Comparison of ENCODE assay signal across 15 mouse cellular contexts in the genomic region with DNA sequence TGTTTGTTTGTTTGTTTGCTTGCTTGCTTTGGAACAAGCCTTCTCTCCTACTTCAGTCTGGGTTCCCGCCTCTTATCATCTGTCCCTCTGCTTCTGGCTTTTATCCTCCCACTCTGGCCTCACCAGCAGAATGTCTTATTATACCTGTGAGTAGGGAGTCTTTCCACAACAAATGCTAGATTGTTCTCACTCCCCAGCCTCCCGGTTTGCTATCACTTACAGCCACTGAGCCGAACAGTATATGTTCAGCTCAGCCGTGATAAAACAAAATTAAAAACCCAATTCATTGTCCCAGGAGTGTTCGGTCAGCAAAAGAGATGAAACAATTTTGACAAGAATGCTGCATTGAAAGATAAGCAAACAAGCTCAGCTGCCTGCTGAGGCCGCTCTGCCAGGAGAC. TPM values are rescaled to one million over a fixed set of nuclear protein-coding genes. Genes with fewer than 3 reads are reported as not detected.
A peak's percentile ranks its signal among the peaks of the same experiment; 100 is the strongest.
DNase-seq lines count a peak whose midpoint lies in the region; ATAC-seq and TF ChIP-seq lines count a peak whose summit lies in the region.
"Had no signal": no experiment of that assay in that cellular context is flagged by ENCODE, and none has a peak within 500 bp of the region (broad histone marks: within the 10 kb centered on the region; RNA-seq: fewer than 3 reads in every experiment).

No protein-coding gene starts in this region.

- H3K4me1 ChIP-seq in erythroblast, embryonic 14.5 days (ENCODE audit: control insufficient read depth): peaks cover 79% of the 10 kb centered on the region
- H3K4me1 ChIP-seq in heart, postnatal 0 days (ENCODE audit: control insufficient read depth, insufficient read depth): peaks cover 22% of the 10 kb centered on the region; the same call in 1 of the 2 replicates
- H3K4me1 ChIP-seq in testis, adult 2 months (ENCODE audit: control insufficient read depth, insufficient read depth, low read length): peaks cover 7% of the 10 kb centered on the region; the same call in 1 of the 2 replicates
- H3K4me1 ChIP-seq in kidney, embryonic 15.5 days: peaks cover 3% of the 10 kb centered on the region; the same call in 1 of the 2 replicates
- H3K4me1 ChIP-seq: intestine, embryonic 15.5 days had no signal

- no peaks in the 10 kb centered on the region for H3K9me3 ChIP-seq in erythroblast, embryonic 14.5 days (ENCODE audit: control insufficient read depth, low read length)
- no peaks in the 10 kb centered on the region for H3K9me3 ChIP-seq in heart, postnatal 0 days (replicated peaks; ENCODE audit: control insufficient read depth, low read length)
- no peaks in the 10 kb centered on the region for H3K9me3 ChIP-seq in kidney, embryonic 15.5 days (replicated peaks)
- H3K9me3 ChIP-seq: intestine, embryonic 15.5 days; midbrain, embryonic 15.5 days had no signal

- 21% methylated on average over 6 of the region's 6 CpGs for WGBS in heart, postnatal 0 days
- 57% methylated on average over 6 of the region's 6 CpGs for WGBS in kidney, embryonic 15.5 days

- no peak overlapping the region for H3K4me2 ChIP-seq in heart, postnatal 0 days (ENCODE audit: low read depth, low read length)
- H3K4me2 ChIP-seq in kidney, embryonic 15.5 days: no peak overlapping the region
- H3K4me2 ChIP-seq: intestine, embryonic 15.5 days; midbrain, embryonic 15.5 days had no signal

- TF ChIP-seq POLR2A in testis, adult 2 months (IDR thresholded peaks at IDR 0.05; ENCODE audit: control insufficient read depth, low read depth, low read length): no peak

- intact Hi-C loops in heart, postnatal 10 days (cut with DNase I): loop anchor here (5.0 kb wide), 1 partner anchor 48 kb away; a partner anchor contains a TSS

- peak; percentile 17 for DNase-seq in heart, postnatal 0 days (ENCODE audit: low spot score)
- DNase-seq in heart, postnatal 10 days: no peak
- DNase-seq in testis, postnatal 10 days (ENCODE audit: low spot score): no peak
- DNase-seq in thymus, postnatal 10 days (ENCODE audit: low spot score in 2 of 2): no peak
- DNase-seq: adrenal gland, postnatal 14 days; heart, postnatal 4 days; kidney, postnatal 14 days; lung, adult 18-20 months; thymus, adult 2 months had no signal

- no peak overlapping the region for H3K27ac ChIP-seq in heart, postnatal 0 days (ENCODE audit: low read depth)
- peak overlapping the region; percentile 69; the same call in 1 of the 2 replicates for H3K27ac ChIP-seq in testis, adult 2 months (ENCODE audit: control insufficient read depth, insufficient read depth, low read depth, low read length)
- no peak overlapping the region for H3K27ac ChIP-seq in kidney, embryonic 15.5 days
- H3K27ac ChIP-seq: intestine, embryonic 15.5 days had no signal

- H3K4me3 ChIP-seq in erythroblast, embryonic 14.5 days (replicated peaks): peak overlapping the region; percentile 31
- H3K4me3 ChIP-seq in heart, postnatal 0 days (ENCODE audit: low read depth, low read length): no peak overlapping the region
- no peak overlapping the region for H3K4me3 ChIP-seq in testis, adult 2 months (ENCODE audit: control insufficient read depth, low read depth, low read length)
- no peak overlapping the region for H3K4me3 ChIP-seq in kidney, embryonic 15.5 days (replicated peaks)
- H3K4me3 ChIP-seq: intestine, embryonic 15.5 days; midbrain, embryonic 15.5 days had no signal

- no peak for ATAC-seq in erythroblast, adult 5-6 weeks (replicated peaks; ENCODE audit: low FRiP score, poor library complexity, severe bottlenecking)
- no peak for ATAC-seq in heart, postnatal 0 days (ENCODE audit: insufficient read depth, low read depth)
- ATAC-seq in kidney, embryonic 15.5 days (replicated peaks; ENCODE audit: low FRiP score): no peak
- ATAC-seq: intestine, embryonic 15.5 days; midbrain, embryonic 15.5 days had no signal

- no peaks in the 10 kb centered on the region for H3K27me3 ChIP-seq in erythroblast, embryonic 14.5 days (ENCODE audit: control insufficient read depth)
- H3K27me3 ChIP-seq in heart, postnatal 0 days (ENCODE audit: control insufficient read depth, insufficient read depth, low read length): no peaks in the 10 kb centered on the region
- no peaks in the 10 kb centered on the region for H3K27me3 ChIP-seq in testis, adult 2 months (ENCODE audit: control insufficient read depth, insufficient read depth, low read length)
- H3K27me3 ChIP-seq in kidney, embryonic 15.5 days: 0 out of 2 replicates have a peak, but pooled peaks cover 3% of the 10 kb centered on the region
- H3K27me3 ChIP-seq: intestine, embryonic 15.5 days; midbrain, embryonic 15.5 days had no signal

- TF ChIP-seq CTCF in heart, postnatal 0 days (IDR thresholded peaks at IDR 0.05; ENCODE audit: low read depth): no peak
- no peak for TF ChIP-seq CTCF in testis, adult 2 months (IDR thresholded peaks at IDR 0.05; ENCODE audit: control insufficient read depth, insufficient read depth, insufficient replicate concordance, low read depth, low read length)

- TF ChIP-seq EP300 in heart, postnatal 0 days (IDR thresholded peaks at IDR 0.05; ENCODE audit: low read depth): no peak

- no peaks in the 10 kb centered on the region for H3K36me3 ChIP-seq in erythroblast, embryonic 14.5 days (ENCODE audit: control insufficient read depth)
- H3K36me3 ChIP-seq in heart, postnatal 0 days (replicated peaks; ENCODE audit: control insufficient read depth, insufficient read depth, low read length): no peaks in the 10 kb centered on the region
- no peaks in the 10 kb centered on the region for H3K36me3 ChIP-seq in testis, adult 2 months (ENCODE audit: control insufficient read depth, insufficient read depth, low read length)
- no peaks in the 10 kb centered on the region for H3K36me3 ChIP-seq in kidney, embryonic 15.5 days
- H3K36me3 ChIP-seq: intestine, embryonic 15.5 days; midbrain, embryonic 15.5 days had no signal

- no peak overlapping the region for H3K9ac ChIP-seq in heart, postnatal 0 days (replicated peaks; ENCODE audit: low read depth, low read length)
- H3K9ac ChIP-seq in kidney, embryonic 15.5 days: no peak overlapping the region
- H3K9ac ChIP-seq: intestine, embryonic 15.5 days; midbrain, embryonic 15.5 days had no signal

RNA-seq across cellular contexts. Expression of a gene that starts 5.4 kb away (rescaled TPM):
- polyA plus RNA-seq in erythroblast, embryonic 14.5 days (2012): 0.02 and 0.10 TPM in 2 replicates
- 25.9 and 33.4 TPM in 2 replicates for total RNA-seq in erythroblast, adult 5-6 weeks (2015; ENCODE audit: low replicate concordance)
- 65.0 and 158 TPM in 2 replicates for total RNA-seq in erythroblast, adult 5-6 weeks (2017; ENCODE audit: low replicate concordance)
- total RNA-seq in heart, postnatal 0 days (2014; rRNA removed; ENCODE audit: low replicate concordance): 13.6 and 23.8 TPM in 2 replicates
- 11.8 and 17.3 TPM in 2 replicates for polyA plus RNA-seq in heart, postnatal 0 days (2015; fragmentation: Nextera tagmentation; extraction: Ambion mirVana)
- total RNA-seq in heart, postnatal 10 days (2021): 10 to 100 TPM; 31.8 to 36.0 TPM
- polyA plus RNA-seq in testis, adult 2 months (2012; rRNA removed): 8.6 and 11.1 TPM in 2 replicates
- polyA plus RNA-seq in kidney, embryonic 15.5 days (2015; fragmentation: Nextera tagmentation; extraction: Ambion mirVana): 7.0 and 9.0 TPM in 2 replicates

RNA-seq across cellular contexts. Expression of a gene that starts 47.0 kb away (rescaled TPM):
- 1.1 and 2.3 TPM in 2 replicates for polyA plus RNA-seq in erythroblast, embryonic 14.5 days (2012)
- total RNA-seq in erythroblast, adult 5-6 weeks (2015; ENCODE audit: low replicate concordance): 119 and 130 TPM in 2 replicates
- 100 and 176 TPM in 2 replicates for total RNA-seq in erythroblast, adult 5-6 weeks (2017; ENCODE audit: low replicate concordance)
- 224 and 298 TPM in 2 replicates for total RNA-seq in heart, postnatal 0 days (2014; rRNA removed; ENCODE audit: low replicate concordance)
- polyA plus RNA-seq in heart, postnatal 0 days (2015; fragmentation: Nextera tagmentation; extraction: Ambion mirVana): 206 and 223 TPM in 2 replicates
- total RNA-seq in heart, postnatal 10 days (2021): 10 to 100 TPM; 87.1 to 87.8 TPM
- 81.1 and 101 TPM in 2 replicates for polyA plus RNA-seq in testis, adult 2 months (2012; rRNA removed)
- polyA plus RNA-seq in kidney, embryonic 15.5 days (2015; fragmentation: Nextera tagmentation; extraction: Ambion mirVana): 211 and 224 TPM in 2 replicates

Comparison
In these comparisons a context has a peak if more than half of its experiments do, and no peak if none do; other contexts are left out.
1. RNA of a gene that starts 47.0 kb away (polyA plus RNA-seq): 211 to 224 TPM in kidney, embryonic 15.5 days, 206 to 223 TPM in heart, postnatal 0 days and 81.1 to 101 TPM in testis, adult 2 months; 1.1 to 2.3 TPM in erythroblast, embryonic 14.5 days; every median in the first group is over 10 times any median in the second.